Mouse (Mus musculus): ENCODE measurements around the gene Il6st. TPM values are rescaled to one million over a fixed set of nuclear protein-coding genes. Genes with fewer than 3 reads are reported as not detected.

Gene Il6st
- total and polyA plus RNA-seq, 3 experiments, result 39.0 to 256 (median 204) TPM

DNA sequence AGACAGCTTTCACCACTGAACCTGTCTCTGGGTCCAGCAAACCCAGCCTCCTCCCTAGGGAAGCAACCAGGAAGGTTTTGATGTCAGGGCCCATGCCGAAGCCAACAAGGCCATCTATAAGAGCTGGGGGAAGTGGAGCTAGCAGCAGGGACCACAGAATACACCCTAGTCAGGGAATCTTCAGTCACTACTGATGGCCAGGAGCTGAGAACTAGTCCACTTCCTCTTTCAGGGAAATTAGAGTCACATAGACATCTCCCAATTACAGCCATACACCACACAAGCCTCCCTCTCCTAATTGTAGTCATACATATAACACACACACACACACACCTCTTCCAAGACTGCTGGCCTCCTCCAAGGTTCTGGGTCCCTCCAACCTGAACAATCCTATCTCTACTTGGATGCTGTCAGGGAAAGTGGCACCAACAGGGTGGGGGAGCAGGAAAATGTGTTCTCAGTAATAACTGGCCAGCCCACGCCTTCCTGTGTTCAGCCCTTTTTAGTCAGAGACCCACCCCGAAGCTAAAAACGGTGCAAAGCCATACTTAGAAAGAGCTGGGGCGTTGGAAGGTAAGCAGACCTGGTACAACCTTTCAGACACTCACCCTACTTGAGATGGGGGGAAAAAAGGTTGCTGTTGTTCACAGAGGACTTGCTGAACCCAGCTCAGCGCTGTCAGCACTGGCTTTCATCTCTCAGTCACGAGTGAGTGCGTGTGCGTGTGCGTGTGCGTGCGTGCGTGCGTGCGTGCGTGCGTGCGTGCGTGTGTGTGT is 46.8 kb downstream of the Il6st start:
- TF ChIP-seq EP300 (IDR thresholded peaks at IDR 0.05; ENCODE audit: insufficient read depth, low read depth, low read length) (no peak), CTCF (IDR thresholded peaks at IDR 0.05) (no peak), POLR2A (IDR thresholded peaks at IDR 0.05; ENCODE audit: insufficient read depth, low read depth, low read length) (no peak)
- Histone ChIP-seq H3K4me3 (no peak overlapping the region), H3K36me3 (ENCODE audit: control insufficient read depth, insufficient read depth, low read length) (no peaks in the 10 kb centered on the region), H3K9ac (ENCODE audit: low read depth, low read length) (no peak overlapping the region), H3K27me3 (ENCODE audit: control insufficient read depth, insufficient read depth, low read length) (no peaks in the 10 kb centered on the region), H3K27ac (no peak overlapping the region), H3K4me1 (ENCODE audit: control insufficient read depth, insufficient read depth, low read length) (no peaks in the 10 kb centered on the region; the same call in 1 of the 2 replicates), H3K79me2 (replicated peaks; ENCODE audit: control insufficient read depth, insufficient read depth, low read length) (no peaks in the 10 kb centered on the region)
- 76% methylated on average over 19 of the region's 19 CpGs for WGBS
- intact Hi-C loops (cut with DNase I), result no loop called here
- no peak for DNase-seq

DNA sequence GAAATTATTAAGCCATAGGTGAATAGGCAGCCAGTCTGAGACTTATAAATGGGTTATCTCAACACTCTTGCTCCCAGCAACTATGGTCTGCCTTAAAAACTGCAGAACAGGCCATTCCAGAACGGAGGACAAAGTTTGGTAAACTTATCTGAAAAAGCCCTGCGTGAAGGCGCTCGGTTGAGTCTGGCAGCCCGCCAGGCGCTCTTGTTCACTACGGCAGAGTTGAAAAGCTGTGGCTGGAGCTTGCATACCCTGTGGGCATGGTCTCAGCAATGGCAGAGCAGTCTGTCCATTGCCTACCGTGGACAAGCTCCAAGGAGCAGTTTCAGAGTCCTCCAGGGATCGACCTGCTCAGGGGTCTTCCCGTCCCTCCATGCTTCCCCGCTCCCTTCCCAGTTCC is 47.4 kb downstream of the Il6st start:
- H3K4me3 ChIP-seq, result no peak overlapping the region
- 48% methylated on average over 11 of the region's 11 CpGs for WGBS
- H3K9ac ChIP-seq (ENCODE audit: low read depth, low read length), result no peak overlapping the region
- no peak for DNase-seq
- no peak for TF ChIP-seq POLR2A (IDR thresholded peaks at IDR 0.05; ENCODE audit: insufficient read depth, low read depth, low read length)
- TF ChIP-seq EP300 (IDR thresholded peaks at IDR 0.05; ENCODE audit: insufficient read depth, low read depth, low read length), result no peak
- no peak for TF ChIP-seq CTCF (IDR thresholded peaks at IDR 0.05)
- no peaks in the 10 kb centered on the region for H3K79me2 ChIP-seq (replicated peaks; ENCODE audit: control insufficient read depth, insufficient read depth, low read length)
- no peaks in the 10 kb centered on the region for H3K27me3 ChIP-seq (ENCODE audit: control insufficient read depth, insufficient read depth, low read length)
- no peaks in the 10 kb centered on the region for H3K36me3 ChIP-seq (ENCODE audit: control insufficient read depth, insufficient read depth, low read length)
- intact Hi-C loops (cut with DNase I), result no loop called here
- H3K27ac ChIP-seq, result no peak overlapping the region
- H3K4me1 ChIP-seq (ENCODE audit: control insufficient read depth, insufficient read depth, low read length), result no peaks in the 10 kb centered on the region; the same call in 1 of the 2 replicates

GRCm38 (mm10) chr13:112511810-112512209 is 47.9 kb downstream of the Il6st start:
- no peaks in the 10 kb centered on the region; the same call in 1 of the 2 replicates for H3K4me1 ChIP-seq (ENCODE audit: control insufficient read depth, insufficient read depth, low read length)
- no peak overlapping the region for H3K4me3 ChIP-seq
- 72% methylated on average over 7 of the region's 7 CpGs for WGBS
- no peak overlapping the region for H3K27ac ChIP-seq
- no peak overlapping the region for H3K9ac ChIP-seq (ENCODE audit: low read depth, low read length)
- no peaks in the 10 kb centered on the region for H3K36me3 ChIP-seq (ENCODE audit: control insufficient read depth, insufficient read depth, low read length)
- no peaks in the 10 kb centered on the region for H3K79me2 ChIP-seq (replicated peaks; ENCODE audit: control insufficient read depth, insufficient read depth, low read length)
- intact Hi-C loops (cut with DNase I), result no loop called here
- DNase-seq, result no peak
- no peaks in the 10 kb centered on the region for H3K27me3 ChIP-seq (ENCODE audit: control insufficient read depth, insufficient read depth, low read length)
- no peak for TF ChIP-seq POLR2A (IDR thresholded peaks at IDR 0.05; ENCODE audit: insufficient read depth, low read depth, low read length)
- no peak for TF ChIP-seq CTCF (IDR thresholded peaks at IDR 0.05)
- TF ChIP-seq EP300 (IDR thresholded peaks at IDR 0.05; ENCODE audit: insufficient read depth, low read depth, low read length), result no peak

GRCm38 (mm10) chr13:112512824-112513223 is 49.0 kb downstream of the Il6st start:
- 52% methylated on average over 5 of the region's 5 CpGs for WGBS
- intact Hi-C loops (cut with DNase I), result no loop called here
- Histone ChIP-seq H3K27ac (no peak overlapping the region), H3K79me2 (replicated peaks; ENCODE audit: control insufficient read depth, insufficient read depth, low read length) (no peaks in the 10 kb centered on the region), H3K9ac (ENCODE audit: low read depth, low read length) (no peak overlapping the region), H3K27me3 (ENCODE audit: control insufficient read depth, insufficient read depth, low read length) (no peaks in the 10 kb centered on the region), H3K4me1 (ENCODE audit: control insufficient read depth, insufficient read depth, low read length) (no peaks in the 10 kb centered on the region; the same call in 1 of the 2 replicates), H3K4me3 (no peak overlapping the region), H3K36me3 (ENCODE audit: control insufficient read depth, insufficient read depth, low read length) (no peaks in the 10 kb centered on the region)
- no peak for DNase-seq
- TF ChIP-seq POLR2A (IDR thresholded peaks at IDR 0.05; ENCODE audit: insufficient read depth, low read depth, low read length), result no peak
- TF ChIP-seq EP300 (IDR thresholded peaks at IDR 0.05; ENCODE audit: insufficient read depth, low read depth, low read length), result no peak
- TF ChIP-seq CTCF (IDR thresholded peaks at IDR 0.05), result no peak

- Histone ChIP-seq H3K79me2 (replicated peaks; ENCODE audit: control insufficient read depth, insufficient read depth, low read length) (no peaks in the 10 kb centered on the region), H3K9ac (ENCODE audit: low read depth, low read length) (no peak overlapping the region), H3K4me1 (ENCODE audit: control insufficient read depth, insufficient read depth, low read length) (no peaks in the 10 kb centered on the region; the same call in 1 of the 2 replicates), H3K4me3 (no peak overlapping the region), H3K27ac (no peak overlapping the region), H3K36me3 (ENCODE audit: control insufficient read depth, insufficient read depth, low read length) (no peaks in the 10 kb centered on the region), H3K27me3 (ENCODE audit: control insufficient read depth, insufficient read depth, low read length) (no peaks in the 10 kb centered on the region)
- 61% methylated on average over 1 of the region's 1 CpGs for WGBS
- TF ChIP-seq CTCF (IDR thresholded peaks at IDR 0.05) (no peak), EP300 (IDR thresholded peaks at IDR 0.05; ENCODE audit: insufficient read depth, low read depth, low read length) (no peak), POLR2A (IDR thresholded peaks at IDR 0.05; ENCODE audit: insufficient read depth, low read depth, low read length) (no peak)
- intact Hi-C loops (cut with DNase I), result no loop called here
- DNase-seq, result no peak
These were observed 50.7 kb downstream of the Il6st start for GRCm38 (mm10) chr13:112514546-112514945.

DNA sequence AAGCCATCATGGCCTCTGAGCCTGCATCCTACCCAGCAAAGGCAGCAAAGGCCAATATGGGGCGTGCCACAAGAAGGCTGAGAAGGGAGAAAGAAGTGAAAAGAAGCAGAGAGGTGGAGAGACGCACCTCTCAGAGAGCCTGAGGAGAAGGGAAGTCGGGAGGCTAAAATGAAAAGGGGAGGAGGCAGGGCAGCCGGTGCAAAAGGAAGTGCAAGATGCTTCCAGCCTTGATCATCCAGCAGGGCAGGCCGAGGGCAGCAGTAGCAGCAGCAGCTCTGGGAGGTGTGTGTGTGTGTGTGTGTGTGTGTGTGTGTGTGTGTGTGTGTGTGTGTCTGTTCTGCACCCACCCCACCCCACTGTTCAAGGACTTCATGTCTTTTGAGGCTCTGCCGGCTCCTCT is 58.4 kb downstream of the Il6st start:
- Histone ChIP-seq H3K4me1 (ENCODE audit: control insufficient read depth, insufficient read depth, low read length) (no peaks in the 10 kb centered on the region), H3K27me3 (ENCODE audit: control insufficient read depth, insufficient read depth, low read length) (no peaks in the 10 kb centered on the region), H3K9ac (ENCODE audit: low read depth, low read length) (no peak overlapping the region), H3K27ac (no peak overlapping the region), H3K36me3 (ENCODE audit: control insufficient read depth, insufficient read depth, low read length) (no peaks in the 10 kb centered on the region), H3K79me2 (replicated peaks; ENCODE audit: control insufficient read depth, insufficient read depth, low read length) (no peaks in the 10 kb centered on the region), H3K4me3 (no peak overlapping the region)
- DNase-seq, result no peak
- 57% methylated on average over 6 of the region's 6 CpGs for WGBS
- TF ChIP-seq EP300 (IDR thresholded peaks at IDR 0.05; ENCODE audit: insufficient read depth, low read depth, low read length) (no peak), CTCF (IDR thresholded peaks at IDR 0.05) (no peak), POLR2A (IDR thresholded peaks at IDR 0.05; ENCODE audit: insufficient read depth, low read depth, low read length) (no peak)
- intact Hi-C loops (cut with DNase I), result no loop called here

All from heart, adult 2 months (tissue).